Comparison of ENCODE assay signal across 12 mouse cellular contexts in genomic region chr7:144754722-144755121, GRCm38 (mm10). TPM values are rescaled to one million over a fixed set of nuclear protein-coding genes. Genes with fewer than 3 reads are reported as not detected.
DNase-seq lines count a peak whose midpoint lies in the region; ATAC-seq and TF ChIP-seq lines count a peak whose summit lies in the region.
"Had no signal": no experiment of that assay in that cellular context is flagged by ENCODE, and none has a peak within 500 bp of the region (broad histone marks: within the 10 kb centered on the region; RNA-seq: fewer than 3 reads in every experiment).

No protein-coding gene starts in this region.

- peak overlapping the region; percentile 50; the same call in 1 of the 2 replicates for H3K27ac ChIP-seq in lung, embryonic 15.5 days
- H3K27ac ChIP-seq in lung, postnatal 0 days (ENCODE audit: low read length): no peak overlapping the region

- peak; percentile 51 for DNase-seq in adrenal gland, adult 2 months
- no peak for DNase-seq in adrenal gland, postnatal 25 days
- peak; percentile 25 for DNase-seq in heart, postnatal 4 days
- DNase-seq in heart, postnatal 36 days: no peak
- no peak for DNase-seq in lung, postnatal 0 days (ENCODE audit: low spot score)
- no peak for DNase-seq in retina, embryonic 14.5 days (ENCODE audit: low spot score)
- no peak for DNase-seq in neural tube, embryonic 10.5 days (ENCODE audit: extremely low spot score, low spot score)
- DNase-seq: cerebellum, adult 9-10 months; gastrocnemius, postnatal 10 days; liver; thymus, postnatal 14 days had no signal

- WGBS in lung, embryonic 15.5 days: 78% methylated on average over 2 of the region's 2 CpGs
- 59% methylated on average over 2 of the region's 2 CpGs for WGBS in lung, postnatal 0 days

- intact Hi-C loops in heart, postnatal 36 days (cut with DNase I): no loop called here

- no peak overlapping the region for H3K9ac ChIP-seq in lung, embryonic 15.5 days
- H3K9ac ChIP-seq in lung, postnatal 0 days (replicated peaks; ENCODE audit: low read depth): no peak overlapping the region

- H3K4me1 ChIP-seq in lung, embryonic 15.5 days: peaks cover 41% of the 10 kb centered on the region
- peaks cover 3% of the 10 kb centered on the region; the same call in 1 of the 2 replicates for H3K4me1 ChIP-seq in lung, postnatal 0 days (ENCODE audit: insufficient read depth, low read depth, low read length)

- no peaks in the 10 kb centered on the region for H3K27me3 ChIP-seq in lung, embryonic 15.5 days
- no peaks in the 10 kb centered on the region for H3K27me3 ChIP-seq in lung, postnatal 0 days (replicated peaks; ENCODE audit: insufficient read depth, low read length)

- TF ChIP-seq EP300 in lung, postnatal 0 days (IDR thresholded peaks at IDR 0.05): no peak

- no peaks in the 10 kb centered on the region for H3K9me3 ChIP-seq in lung, embryonic 15.5 days
- no peaks in the 10 kb centered on the region for H3K9me3 ChIP-seq in lung, postnatal 0 days (ENCODE audit: low read length)

- H3K36me3 ChIP-seq in lung, embryonic 15.5 days: no peaks in the 10 kb centered on the region
- no peaks in the 10 kb centered on the region for H3K36me3 ChIP-seq in lung, postnatal 0 days (ENCODE audit: insufficient read depth, low read length)

- no peak for ATAC-seq in lung, embryonic 15.5 days (ENCODE audit: borderline replicate concordance, extremely low read depth, low FRiP score, low TSS enrichment)
- no peak for ATAC-seq in lung, postnatal 0 days

- no peak overlapping the region for H3K4me2 ChIP-seq in lung, embryonic 15.5 days
- H3K4me2 ChIP-seq in lung, postnatal 0 days (replicated peaks; ENCODE audit: low read depth, low read length): no peak overlapping the region

- TF ChIP-seq CTCF in lung, postnatal 0 days (IDR thresholded peaks at IDR 0.05): no peak

- no peak overlapping the region for H3K4me3 ChIP-seq in lung, embryonic 15.5 days
- no peak overlapping the region for H3K4me3 ChIP-seq in lung, postnatal 0 days (ENCODE audit: low read depth, low read length)

RNA-seq across cellular contexts. Expression of gene Ano1, which starts 2.9 kb away (rescaled TPM):
- total RNA-seq in adrenal gland, adult 2 months (2021): 10 to 100 TPM; 24.6 to 32.4 TPM
- 13.9 and 17.1 TPM in 2 replicates for polyA plus RNA-seq in adrenal gland, adult 2 months (2012; rRNA removed)
- total RNA-seq in adrenal gland, postnatal 25 days (2021): 18.6 and 25.4 TPM in 2 replicates
- total RNA-seq in heart, postnatal 4 days (2021): 10 to 100 TPM; 12.5 to 15.9 TPM
- total RNA-seq in heart, postnatal 36 days (2021): 10 to 100 TPM; 10.5 to 11.3 TPM
- polyA plus RNA-seq in lung, embryonic 15.5 days (2015; fragmentation: Nextera tagmentation; extraction: Ambion mirVana): 76.2 and 90.2 TPM in 2 replicates
- polyA plus RNA-seq in lung, postnatal 0 days (2015; fragmentation: Nextera tagmentation; extraction: Ambion mirVana): 69.0 and 77.2 TPM in 2 replicates

Comparison
In these comparisons a context has a peak if more than half of its experiments do, and no peak if none do; other contexts are left out.
1. DNase-seq: peak in adrenal gland, adult 2 months (single experiment) and heart, postnatal 4 days (single experiment); none in adrenal gland, postnatal 25 days (single experiment), heart, postnatal 36 days (0 of 2), lung, postnatal 0 days (single experiment), retina, embryonic 14.5 days (single experiment) and neural tube, embryonic 10.5 days (single experiment).